Mouse (Mus musculus): ENCODE measurements at regions not wholly inside any gene's neighbourhood (a gene's known extent, or its start where the extent isn't known, plus 50 kb on each side); places are given as distances from the start of the nearest gene placed in this dataset.

GRCm38 (mm10) chr8:12339149-12339924 is 55.8 kb upstream of the Sox1 start:
- no peak for TF ChIP-seq CTCF (IDR thresholded peaks at IDR 0.05; ENCODE audit: borderline replicate concordance, extremely low read depth, insufficient read depth, insufficient read length)
- TF ChIP-seq POLR2A (IDR thresholded peaks at IDR 0.05; ENCODE audit: borderline replicate concordance, extremely low read depth, insufficient read depth, insufficient read length, poor library complexity, severe bottlenecking) = no peak

Measured in brain, embryonic 14.5 days (tissue).